Mouse (Mus musculus): ENCODE measurements around the gene Nampt. TPM values are rescaled to one million over a fixed set of nuclear protein-coding genes. Genes with fewer than 3 reads are reported as not detected.
"Not testable (repeated sequence)": the region's sequence is repeated elsewhere in the genome, so short reads cannot be mapped to it uniquely, and the experiment has no call there.

The Nampt gene
- total RNA-seq, 2 experiments from 2014 or later = 42.2 to 45.5 TPM

- no peak for DNase-seq (ENCODE audit: extremely low spot score in 1 of 2, low spot score in 1 of 2)
Measured at GRCm38 (mm10) chr12:32838954-32839353, 19.6 kb downstream of the Nampt start.

- no peak for DNase-seq (ENCODE audit: extremely low spot score in 1 of 2, low spot score in 1 of 2)
Measured at GRCm38 (mm10) chr12:32841442-32841900, 22.1 kb downstream of the Nampt start.

- DNase-seq (ENCODE audit: extremely low spot score in 1 of 2, low spot score in 1 of 2) = no peak
Measured at GRCm38 (mm10) chr12:32846325-32846724, 27.0 kb downstream of the Nampt start.

- DNase-seq (ENCODE audit: extremely low spot score in 1 of 2, low spot score in 1 of 2) = no peak
Measured at GRCm38 (mm10) chr12:32853757-32854156, 34.4 kb downstream of the Nampt start.

- DNase-seq (ENCODE audit: extremely low spot score in 1 of 2, low spot score in 1 of 2) = no peak
Measured at GRCm38 (mm10) chr12:32854866-32855265, 35.5 kb downstream of the Nampt start.

- DNase-seq (ENCODE audit: extremely low spot score in 1 of 2, low spot score in 1 of 2) = no peak
Measured at GRCm38 (mm10) chr12:32855398-32855797, 36.1 kb downstream of the Nampt start.

GRCm38 (mm10) chr12:32856707-32857511 is 37.6 kb downstream of the Nampt start:
- no peak for DNase-seq (ENCODE audit: extremely low spot score in 1 of 2, low spot score in 1 of 2)

- DNase-seq (ENCODE audit: extremely low spot score in 1 of 2, low spot score in 1 of 2) = no peak
Measured at GRCm38 (mm10) chr12:32858444-32858843, 39.1 kb downstream of the Nampt start.

GRCm38 (mm10) chr12:32860820-32861219 is 41.5 kb downstream of the Nampt start:
- DNase-seq (ENCODE audit: extremely low spot score in 1 of 2, low spot score in 1 of 2) = no peak

GRCm38 (mm10) chr12:32870815-32871214 is 51.5 kb downstream of the Nampt start:
- no peak for DNase-seq (ENCODE audit: extremely low spot score in 1 of 2, low spot score in 1 of 2)

- DNase-seq (ENCODE audit: extremely low spot score in 1 of 2, low spot score in 1 of 2) = no peak
Measured at GRCm38 (mm10) chr12:32877500-32877899, 58.2 kb downstream of the Nampt start.

GRCm38 (mm10) chr12:32877964-32878571 is 58.7 kb downstream of the Nampt start:
- no peak for DNase-seq (ENCODE audit: extremely low spot score in 1 of 2, low spot score in 1 of 2)

- DNase-seq (ENCODE audit: extremely low spot score in 1 of 2, low spot score in 1 of 2) = no peak
Measured at GRCm38 (mm10) chr12:32879371-32879770, 60.0 kb downstream of the Nampt start.

- DNase-seq (ENCODE audit: extremely low spot score in 1 of 2, low spot score in 1 of 2) = no peak
Measured at GRCm38 (mm10) chr12:32884356-32884755, 65.0 kb downstream of the Nampt start.

GRCm38 (mm10) chr12:32885041-32885440 is 65.7 kb downstream of the Nampt start:
- no peak for DNase-seq (ENCODE audit: extremely low spot score in 1 of 2, low spot score in 1 of 2)

GRCm38 (mm10) chr12:32886353-32886752 is 67.0 kb downstream of the Nampt start:
- no peak for DNase-seq (ENCODE audit: extremely low spot score in 1 of 2, low spot score in 1 of 2)

- DNase-seq (ENCODE audit: extremely low spot score in 1 of 2, low spot score in 1 of 2) = no peak
Measured at GRCm38 (mm10) chr12:32888226-32888625, 68.9 kb downstream of the Nampt start.

GRCm38 (mm10) chr12:32889846-32890245 is 70.5 kb downstream of the Nampt start:
- no peak for DNase-seq (ENCODE audit: extremely low spot score in 1 of 2, low spot score in 1 of 2)

GRCm38 (mm10) chr12:32890455-32890854 is 71.1 kb downstream of the Nampt start:
- DNase-seq (ENCODE audit: extremely low spot score in 1 of 2, low spot score in 1 of 2) = no peak

GRCm38 (mm10) chr12:32891271-32891670 is 71.9 kb downstream of the Nampt start:
- not testable (repeated sequence) for DNase-seq (ENCODE audit: extremely low spot score in 1 of 2, low spot score in 1 of 2)

GRCm38 (mm10) chr12:32893212-32893611 is 73.9 kb downstream of the Nampt start:
- DNase-seq (ENCODE audit: extremely low spot score in 1 of 2, low spot score in 1 of 2) = no peak

- no peak for DNase-seq (ENCODE audit: extremely low spot score in 1 of 2, low spot score in 1 of 2)
Measured at GRCm38 (mm10) chr12:32895806-32896205, 76.5 kb downstream of the Nampt start.

Data from layer of hippocampus, postnatal 25 days (tissue).